Mouse (Mus musculus): ENCODE results near the gene Rasa2.
A peak's percentile ranks its signal among the peaks of the same experiment; 100 is the strongest.
"Not testable (repeated sequence)": the region's sequence is repeated elsewhere in the genome, so short reads cannot be mapped to it uniquely, and the experiment has no call there.

Gene Rasa2

GRCm38 (mm10) chr9:96577674-96578073, 53.7 kb downstream of the Rasa2 start:
- DNase-seq: no peak

GRCm38 (mm10) chr9:96573252-96573651, 58.2 kb downstream of the Rasa2 start:
- no peak for DNase-seq

- no peak for DNase-seq
Observed at GRCm38 (mm10) chr9:96572754-96573153, 58.7 kb downstream of the Rasa2 start.

GRCm38 (mm10) chr9:96566470-96566996, 64.9 kb downstream of the Rasa2 start:
- DNase-seq: peak; percentile 19

GRCm38 (mm10) chr9:96563501-96563900, 67.9 kb downstream of the Rasa2 start:
- DNase-seq: no peak

DNA sequence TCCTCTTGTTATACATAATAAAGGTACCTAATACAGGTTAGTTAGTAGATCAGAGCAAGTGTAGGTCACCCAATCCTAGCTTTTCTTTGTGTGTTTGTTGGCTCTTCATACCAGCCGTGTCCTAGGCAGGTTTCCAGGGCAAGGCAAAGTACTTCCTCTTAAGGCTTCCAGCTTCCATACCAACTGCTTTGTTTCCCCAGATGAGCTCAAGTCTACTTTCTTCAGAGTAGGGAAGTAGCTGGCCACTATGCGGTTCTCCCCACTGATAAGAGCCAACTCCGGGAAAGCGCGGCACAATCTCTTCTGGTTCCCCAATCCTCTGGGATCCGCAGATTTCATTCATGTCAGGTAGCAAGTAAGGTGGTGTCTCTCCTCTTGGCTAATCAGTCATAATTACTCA, 72.3 kb downstream of the Rasa2 start:
- no peak for DNase-seq

DNA sequence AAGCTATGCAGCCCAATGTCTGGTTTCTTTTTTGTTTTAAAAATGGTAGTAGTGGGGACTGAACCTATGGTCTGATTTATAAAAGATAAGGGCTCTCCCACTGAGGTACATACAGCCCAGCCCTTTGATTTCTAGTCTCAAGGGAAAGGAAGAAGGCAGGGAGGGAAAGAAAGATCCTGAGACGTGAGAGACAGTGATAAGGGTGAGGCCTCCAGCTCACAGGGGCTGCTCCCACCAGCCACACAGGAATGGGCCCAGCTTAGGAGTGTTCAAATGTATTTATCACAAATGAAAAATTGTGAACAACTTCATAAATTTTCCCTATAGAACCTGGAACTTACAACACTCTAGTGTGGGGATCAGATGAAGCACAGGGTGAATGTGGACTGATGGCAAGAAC, 72.8 kb downstream of the Rasa2 start:
- no peak for DNase-seq

DNA sequence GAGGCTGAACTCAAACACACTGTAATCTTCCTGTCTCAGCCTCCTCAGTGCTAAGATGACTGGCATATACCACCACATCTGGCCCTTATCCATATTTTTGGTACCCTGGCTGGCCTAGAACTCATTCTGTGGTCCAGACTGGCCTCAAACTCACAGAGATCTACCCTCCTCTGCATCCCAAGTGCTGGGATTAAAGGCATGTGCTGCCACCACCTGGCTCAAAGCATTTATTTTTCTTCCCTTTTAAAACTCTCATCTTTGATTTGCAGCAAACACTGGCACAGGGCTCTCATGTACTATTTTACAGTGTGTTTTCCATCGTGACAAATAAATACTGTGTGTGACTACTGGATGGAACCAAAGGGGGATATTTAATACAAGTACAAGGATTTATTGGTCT, 77.3 kb downstream of the Rasa2 start:
- no peak for DNase-seq

DNA sequence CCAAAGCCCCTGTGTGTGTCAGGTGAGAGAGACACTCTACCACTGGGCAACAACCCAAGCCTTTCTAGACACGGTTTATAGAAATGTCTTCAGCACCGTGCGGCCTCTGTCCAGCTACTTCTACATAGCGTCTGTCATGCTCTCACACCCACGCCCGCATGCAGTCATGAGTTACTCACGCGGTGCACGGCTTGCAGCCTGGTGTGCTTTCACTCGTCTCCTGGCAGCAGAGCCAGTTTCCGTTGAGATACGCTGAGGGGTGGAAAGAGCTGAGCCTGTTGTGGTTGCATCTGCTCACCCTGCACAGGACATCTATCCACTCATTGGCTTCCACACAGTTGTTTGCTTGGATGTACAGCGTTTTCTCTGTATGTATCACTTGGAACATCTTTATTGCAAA, 86.0 kb downstream of the Rasa2 start:
- DNase-seq: no peak

- DNase-seq: peak; percentile 48
Observed at GRCm38 (mm10) chr9:96543643-96544640, 87.5 kb downstream of the Rasa2 start.

DNA sequence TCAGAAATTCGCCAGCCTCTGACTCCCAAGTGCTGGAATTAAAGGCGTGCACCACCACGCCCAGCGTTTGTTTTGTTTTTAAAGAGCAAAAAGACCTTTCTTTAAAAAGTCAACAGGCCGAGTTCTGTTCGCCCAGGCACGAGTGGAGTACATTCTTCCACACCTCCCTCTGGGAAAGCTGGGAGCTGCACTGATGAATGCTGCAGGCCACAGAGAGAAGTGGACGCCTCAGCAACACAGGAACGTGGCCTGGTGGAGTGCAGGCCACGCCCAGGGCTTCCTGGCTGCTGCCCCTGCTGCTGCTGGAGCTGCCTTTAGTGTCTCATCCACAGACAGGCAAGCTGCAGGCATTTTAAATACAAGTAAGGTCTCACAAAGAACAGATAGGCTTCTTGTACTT, 92.5 kb downstream of the Rasa2 start:
- peak; percentile 14 for DNase-seq

GRCm38 (mm10) chr9:96537615-96537919, 93.8 kb downstream of the Rasa2 start:
- no peak for DNase-seq

DNA sequence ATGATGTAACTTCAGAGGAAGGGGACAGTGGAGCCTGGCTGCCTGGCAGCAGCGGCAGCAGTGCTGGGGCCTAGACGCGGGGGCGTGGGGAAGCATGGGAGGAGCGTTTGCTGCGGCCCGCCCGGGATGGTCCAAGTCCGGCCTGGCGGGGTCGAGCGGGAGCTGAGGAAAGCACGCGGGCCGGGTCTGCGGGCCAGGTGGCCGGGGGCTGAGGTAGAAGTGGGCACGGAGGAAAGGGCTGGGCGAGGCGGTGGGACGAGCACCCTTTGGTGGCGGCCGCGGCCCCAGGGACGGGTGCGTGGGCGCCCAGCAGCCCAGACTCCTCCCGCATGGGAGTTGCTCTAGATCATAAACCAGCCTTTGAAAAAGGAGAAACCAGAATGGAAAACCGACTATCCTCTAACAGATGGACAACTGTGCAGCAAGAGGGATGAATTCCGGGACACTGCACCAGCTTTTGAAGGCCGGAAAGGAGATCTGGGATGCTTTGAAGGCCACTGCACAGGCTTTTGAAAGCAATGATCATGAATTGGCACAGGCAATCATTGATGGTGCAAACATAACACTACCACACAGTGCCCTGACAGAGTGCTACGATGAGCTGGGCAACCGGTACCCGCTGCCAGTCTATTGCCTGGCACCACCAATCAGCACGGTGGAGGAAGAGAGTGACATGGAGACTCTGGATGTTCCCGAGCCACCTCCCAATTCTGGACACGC, 94.4 kb downstream of the Rasa2 start:
- DNase-seq: peak; percentile 52

DNA sequence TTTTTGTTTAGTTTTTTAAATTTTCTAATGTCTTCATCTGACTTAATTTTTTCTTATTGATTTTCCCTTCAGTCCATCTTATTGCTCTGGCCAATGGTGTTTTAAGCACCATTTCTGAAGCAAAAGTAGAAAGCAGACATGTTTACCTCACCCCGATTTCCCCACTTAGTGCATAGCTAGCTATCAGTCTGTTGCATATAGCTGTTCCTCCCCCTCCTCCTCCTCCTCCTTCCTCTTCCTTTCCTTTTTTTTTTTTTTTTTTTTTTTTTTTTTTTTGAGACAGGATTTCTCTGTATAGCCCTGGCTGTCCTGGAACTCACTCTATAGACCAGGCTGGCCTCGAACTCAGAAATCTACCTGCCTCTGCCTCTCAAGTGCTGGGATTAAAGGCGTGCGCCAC, 95.3 kb downstream of the Rasa2 start:
- DNase-seq: not testable (repeated sequence)

- DNase-seq: no peak
Observed at GRCm38 (mm10) chr9:96535431-96535830, 96.0 kb downstream of the Rasa2 start.

DNA sequence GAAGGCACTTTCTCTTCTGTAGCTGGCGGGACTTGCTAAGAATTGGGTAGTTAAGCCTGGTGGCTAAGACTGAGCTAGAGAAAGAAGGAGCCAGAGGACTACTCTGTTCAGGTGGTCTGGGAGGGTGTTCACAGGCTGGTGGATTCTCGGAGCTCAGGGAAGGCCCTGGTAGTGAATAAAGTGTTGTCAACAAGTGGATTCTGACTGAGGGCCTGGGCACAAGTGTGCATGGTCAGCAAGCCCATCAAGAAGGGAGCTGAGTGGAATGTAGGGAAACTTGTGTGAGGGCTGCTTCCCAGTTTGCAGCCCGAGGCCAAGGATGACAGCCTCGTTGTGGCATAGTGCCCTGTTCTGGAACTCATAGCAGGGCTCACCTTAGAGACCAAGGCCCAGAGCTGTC, 97.2 kb downstream of the Rasa2 start:
- DNase-seq: no peak

DNA sequence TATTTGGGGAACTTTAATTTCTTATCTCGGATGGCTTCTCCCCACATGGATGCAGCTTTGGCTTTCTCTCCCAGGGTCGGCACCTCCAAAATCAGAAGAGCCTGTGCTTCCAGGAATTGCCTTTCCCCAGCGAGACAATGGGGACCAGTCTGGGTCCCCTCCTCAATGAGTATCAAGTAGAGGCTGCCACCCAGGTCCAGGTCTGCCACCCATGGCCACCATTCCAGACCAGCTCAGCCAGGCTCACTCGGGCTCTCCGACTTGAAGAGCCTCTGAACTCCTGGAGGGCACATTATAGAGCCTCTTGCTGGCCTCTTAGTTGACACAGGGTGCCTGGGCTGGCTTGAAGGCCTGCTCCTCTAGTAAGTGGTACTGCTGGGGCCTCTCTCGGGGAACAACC, 97.9 kb downstream of the Rasa2 start:
- DNase-seq: no peak

DNA sequence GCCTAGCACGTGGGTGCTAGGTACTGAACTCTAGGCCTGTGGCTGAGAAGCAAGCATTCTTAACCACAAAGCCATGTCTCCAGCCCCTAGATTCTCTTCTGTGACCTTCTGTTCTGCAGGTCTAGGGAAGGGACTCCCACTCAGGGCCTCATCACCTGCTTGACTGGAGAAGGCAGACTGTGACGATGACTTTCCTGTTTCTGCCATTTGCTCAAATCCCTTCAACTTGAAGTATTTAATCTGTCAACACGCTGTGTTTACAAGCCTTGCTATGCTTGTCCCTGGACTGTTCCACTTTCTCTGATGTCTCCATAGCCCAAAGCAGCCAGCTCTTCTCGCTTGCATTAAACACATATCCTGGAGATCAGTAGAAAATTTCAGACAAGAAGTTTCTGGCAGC, 98.9 kb downstream of the Rasa2 start:
- no peak for DNase-seq

GRCm38 (mm10) chr9:96530674-96531081, 100.7 kb downstream of the Rasa2 start:
- peak; percentile 66 for DNase-seq

GRCm38 (mm10) chr9:96529961-96530673, 101.3 kb downstream of the Rasa2 start:
- DNase-seq: no peak

DNA sequence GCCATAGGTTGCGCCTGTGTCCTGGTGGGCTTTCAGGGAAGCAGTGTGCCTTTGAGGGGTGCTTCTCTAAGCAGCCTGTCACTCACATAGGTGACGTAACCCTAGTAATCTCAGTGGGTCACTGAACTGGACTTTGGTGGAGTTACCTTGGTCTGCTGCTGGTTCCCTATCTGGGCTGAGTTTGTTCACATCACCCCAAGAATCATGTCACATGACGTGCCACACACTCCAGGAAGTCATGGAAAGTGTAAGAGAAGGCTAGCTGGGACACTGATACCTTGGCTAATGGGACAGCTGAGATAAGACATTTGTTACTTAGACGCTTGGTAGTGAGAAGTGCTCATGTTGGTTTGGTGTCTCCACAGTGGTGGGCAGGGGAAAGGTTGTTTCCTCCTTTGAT, 105.4 kb downstream of the Rasa2 start:
- DNase-seq: no peak

DNA sequence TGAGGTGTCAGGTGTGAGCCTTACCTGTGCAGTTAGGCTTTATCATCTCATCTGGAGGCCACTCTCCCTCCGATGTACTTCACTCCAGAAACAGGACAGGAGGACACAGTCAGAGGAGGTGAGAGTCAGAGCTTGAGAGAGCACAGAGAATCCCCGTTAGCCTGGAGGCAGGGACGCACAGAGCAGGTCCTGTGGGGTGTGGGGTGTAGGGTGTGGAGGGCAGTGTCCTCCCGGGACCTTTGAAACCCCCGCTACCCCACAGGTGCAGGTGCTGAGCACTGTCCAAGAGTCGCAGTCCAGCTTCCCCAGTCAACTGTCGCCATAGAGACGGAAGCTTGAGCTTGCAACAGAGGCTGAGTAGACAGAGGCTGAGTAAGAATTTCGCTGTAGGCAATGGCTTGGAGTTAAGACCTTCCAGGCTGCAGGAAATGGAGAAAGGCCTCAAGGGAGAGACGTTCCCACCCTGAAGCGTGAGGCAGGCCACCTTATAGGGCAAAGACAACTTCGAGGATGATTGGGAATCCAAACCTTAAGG, 106.4 kb downstream of the Rasa2 start, which contains the start of gene Gm28729:
Gm28729 (minus strand) TSS at position 293 of the 535 bp plus-strand sequence.
- DNase-seq: no peak

DNA sequence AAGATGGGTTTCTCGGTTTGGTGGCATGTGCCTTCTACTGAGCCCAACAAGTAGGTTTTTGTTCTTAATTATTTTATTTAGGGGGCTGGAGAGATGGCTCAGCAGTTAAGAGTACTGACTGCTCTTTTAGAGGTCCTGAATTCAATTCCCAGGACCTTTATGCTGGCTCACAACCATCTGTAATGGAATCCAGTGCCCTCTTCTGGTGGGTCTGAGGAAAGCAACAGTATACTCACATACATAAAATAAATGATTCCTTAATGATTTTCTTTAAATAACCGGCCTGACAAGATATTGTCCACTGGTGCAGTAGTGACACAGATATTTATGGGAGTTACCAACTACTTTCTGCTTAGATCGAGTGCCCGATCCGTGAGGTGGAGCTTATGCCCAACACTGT, 108.3 kb downstream of the Rasa2 start:
- no peak for DNase-seq

Data from kidney, postnatal 14 days (tissue).